Mouse (Mus musculus) adipocyte (in vitro differentiated cells): ENCODE data around the gene Olfr1360.

Experiments
- DNase-seq: peaks from one replicate; pipeline ENCODE4 v3.0.0-alpha.2; 2016; ENCODE audit warnings: low spot score

Gene Olfr1360

DNA sequence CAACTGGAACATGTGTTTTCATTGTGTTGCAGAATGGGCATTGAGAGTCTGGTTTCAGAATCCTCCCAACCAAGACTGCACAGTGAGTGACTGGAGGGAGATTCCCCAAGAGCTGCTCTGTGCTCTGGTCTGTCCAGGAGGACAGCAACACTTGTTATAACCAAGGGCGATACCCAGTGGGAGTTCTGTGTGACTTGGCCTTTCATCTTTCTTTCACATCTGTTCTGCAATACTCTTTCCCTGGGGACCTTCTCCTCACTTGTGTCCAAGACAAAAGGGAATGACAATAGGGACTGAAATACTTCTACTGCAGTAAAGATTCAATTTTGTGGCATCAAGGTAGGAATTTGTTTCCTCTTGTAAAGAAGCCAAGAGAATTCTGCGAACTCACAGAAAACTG lies 34.8 kb downstream of the Olfr1360 start, which contains the start of gene Olfr11:
Gene Olfr11, minus strand, starts transcription at position 101 of the 400 bp plus-strand sequence.
- peak; percentile 3 for DNase-seq
